Mouse (Mus musculus) embryonic facial prominence, embryonic 11.5 days (tissue): ENCODE measurements around the gene Rai14. TPM values are rescaled to one million over a fixed set of nuclear protein-coding genes. Genes with fewer than 3 reads are reported as not detected.

ENCODE experiments used
- ATAC-seq: fragments of 200-750 bp; cut with Nextera tagmentation; replicated peaks from 2 replicates; pipeline ENCODE4 v1.8.0; 2017; ENCODE audit warnings: low read depth; ENCODE audit not compliant: insufficient number of reproducible peaks, low FRiP score, low TSS enrichment
- DNase-seq: peaks from one replicate; pipeline ENCODE4 v3.0.0-alpha.2; 2015; ENCODE audit warnings: low spot score
- H3K27ac ChIP-seq: fragments of 300-500 bp; sonication (generic); replicated peaks from 2 replicates; pipeline ENCODE4 v1.5.1; 2014; ENCODE audit warnings: mild to moderate bottlenecking, low read depth, low read length, control low read depth
- H3K27me3 ChIP-seq: fragments of 300-500 bp; sonication (generic); 2 replicates; pipeline ENCODE4 v1.6.1; 2014; ENCODE audit warnings: mild to moderate bottlenecking, low read length, moderate library complexity, mixed read lengths; ENCODE audit not compliant: control insufficient read depth, insufficient read depth
- H3K36me3 ChIP-seq: fragments of 300-500 bp; sonication (generic); replicated peaks from 2 replicates; pipeline ENCODE4 v1.6.1; 2014; ENCODE audit warnings: low read depth, mild to moderate bottlenecking, low read length, moderate library complexity, mixed read lengths; ENCODE audit not compliant: control insufficient read depth, insufficient read depth
- H3K4me1 ChIP-seq: fragments of 300-500 bp; sonication (generic); 2 replicates; pipeline ENCODE4 v1.6.1; 2014; ENCODE audit warnings: low read length, mixed read lengths; ENCODE audit not compliant: control insufficient read depth, insufficient read depth
- H3K4me2 ChIP-seq: fragments of 300-500 bp; sonication (generic); 2 replicates; pipeline ENCODE4 v1.6.1; 2014; ENCODE audit warnings: low read depth, mild to moderate bottlenecking, control low read depth, low read length, moderate library complexity
- H3K4me3 ChIP-seq: fragments of 300-500 bp; sonication (generic); 2 replicates; pipeline ENCODE4 v1.5.1; 2014; ENCODE audit warnings: low read depth, low read length, control low read depth
- H3K9ac ChIP-seq: fragments of 300-500 bp; sonication (generic); replicated peaks from 2 replicates; pipeline ENCODE4 v1.6.1; 2014; ENCODE audit warnings: mild to moderate bottlenecking, control low read depth, low read length
- H3K9me3 ChIP-seq: fragments of 300-500 bp; sonication (generic); replicated peaks from 2 replicates; pipeline ENCODE4 v1.6.1; 2016; ENCODE audit warnings: mild to moderate bottlenecking, low read length, inconsistent platforms, mixed read lengths; ENCODE audit not compliant: control insufficient read depth
- WGBS: fragments of 180-500 bp; shearing (Covaris S2); extraction: QIAGEN DNeasy Blood & Tissue Kit; methylation state at CpG from one replicate; pipeline ENCODE4 v1.1.7; 2014; 5-methylcytosine and 5-hydroxymethylcytosine counted together
- polyA plus RNA-seq: library from polyadenylated mRNA; unstranded; fragments of >200 nt; fragmentation: Nextera tagmentation; extraction: Ambion mirVana; gene quantifications from 2 replicates; pipeline ENCODE4 v1.2.1, GENCODE M21; 2014

Rai14 gene
- polyA plus RNA-seq, 1 experiment from 2014 or later: 92.0 TPM

GRCm38 (mm10) chr15:10594910-10595309, 119.5 kb downstream of the Rai14 start:
- no peak for ATAC-seq
- no peak for DNase-seq
- Histone ChIP-seq H3K4me1 (no peaks in the 10 kb centered on the region; the same call in 1 of the 2 replicates), H3K4me3 (no peak overlapping the region), H3K4me2 (no peak overlapping the region), H3K27me3 (no peaks in the 10 kb centered on the region), H3K9me3 (no peaks in the 10 kb centered on the region), H3K9ac (no peak overlapping the region), H3K27ac (no peak overlapping the region), H3K36me3 (no peaks in the 10 kb centered on the region; the same call in 1 of the 2 replicates)
- 72% methylated on average over 10 of the region's 10 CpGs for WGBS

GRCm38 (mm10) chr15:10593094-10593493, 121.3 kb downstream of the Rai14 start:
- ATAC-seq (no peak), DNase-seq (no peak)
- Histone ChIP-seq H3K9me3 (no peaks in the 10 kb centered on the region), H3K36me3 (peaks cover 2% of the 10 kb centered on the region), H3K4me1 (no peaks in the 10 kb centered on the region; the same call in 1 of the 2 replicates), H3K9ac (no peak overlapping the region), H3K27me3 (no peaks in the 10 kb centered on the region), H3K4me3 (no peak overlapping the region), H3K4me2 (no peak overlapping the region), H3K27ac (no peak overlapping the region)
- 89% methylated on average over 6 of the region's 6 CpGs for WGBS

GRCm38 (mm10) chr15:10586565-10586964, 127.9 kb downstream of the Rai14 start:
- Histone ChIP-seq H3K4me3 (no peak overlapping the region), H3K4me2 (no peak overlapping the region), H3K27ac (no peak overlapping the region), H3K9me3 (no peaks in the 10 kb centered on the region), H3K9ac (no peak overlapping the region), H3K36me3 (peaks cover 6% of the 10 kb centered on the region), H3K4me1 (no peaks in the 10 kb centered on the region), H3K27me3 (no peaks in the 10 kb centered on the region)
- DNase-seq (no peak), ATAC-seq (no peak)
- 80% methylated on average over 2 of the region's 2 CpGs for WGBS

GRCm38 (mm10) chr15:10584359-10585187, 129.9 kb downstream of the Rai14 start:
- peaks cover 6% of the 10 kb centered on the region for H3K36me3 ChIP-seq
- no peak for ATAC-seq

GRCm38 (mm10) chr15:10583408-10583807, 131.0 kb downstream of the Rai14 start:
- ATAC-seq: peak; percentile 76; the same call in 1 of the 2 replicates
- H3K27me3 ChIP-seq: no peaks in the 10 kb centered on the region
- peaks cover 4% of the 10 kb centered on the region; the same call in 1 of the 2 replicates for H3K36me3 ChIP-seq
- 42% methylated on average over 8 of the region's 8 CpGs for WGBS
- no peaks in the 10 kb centered on the region for H3K4me1 ChIP-seq
- H3K4me2 ChIP-seq: no peak overlapping the region
- peak; percentile 83 for DNase-seq
- H3K9me3 ChIP-seq: no peaks in the 10 kb centered on the region
- H3K27ac ChIP-seq: no peak overlapping the region
- H3K4me3 ChIP-seq: no peak overlapping the region
- no peak overlapping the region for H3K9ac ChIP-seq

More at GRCm38 (mm10) chr15:10584359-10585187, 129.9 kb downstream of the Rai14 start:
- H3K27ac ChIP-seq: no peak overlapping the region
- H3K4me3 ChIP-seq: no peak overlapping the region
- H3K4me2 ChIP-seq: no peak overlapping the region
- H3K9me3 ChIP-seq: no peaks in the 10 kb centered on the region
- no peaks in the 10 kb centered on the region for H3K27me3 ChIP-seq
- 86% methylated on average over 10 of the region's 10 CpGs for WGBS
- no peak for DNase-seq
- H3K4me1 ChIP-seq: no peaks in the 10 kb centered on the region
- H3K9ac ChIP-seq: no peak overlapping the region

GRCm38 (mm10) chr15:10579159-10579558, 135.3 kb downstream of the Rai14 start:
- DNase-seq (no peak), ATAC-seq (no peak)
- Histone ChIP-seq H3K9me3 (no peaks in the 10 kb centered on the region), H3K27ac (no peak overlapping the region), H3K36me3 (peaks cover 7% of the 10 kb centered on the region), H3K4me1 (no peaks in the 10 kb centered on the region), H3K4me2 (no peak overlapping the region), H3K4me3 (no peak overlapping the region), H3K9ac (no peak overlapping the region), H3K27me3 (no peaks in the 10 kb centered on the region)
- 90% methylated on average over 3 of the region's 3 CpGs for WGBS

GRCm38 (mm10) chr15:10566486-10566885, 147.9 kb downstream of the Rai14 start:
- no peak for DNase-seq
- Histone ChIP-seq H3K4me1 (no peaks in the 10 kb centered on the region), H3K27me3 (no peaks in the 10 kb centered on the region), H3K4me3 (no peak overlapping the region), H3K36me3 (peaks cover 14% of the 10 kb centered on the region), H3K27ac (no peak overlapping the region), H3K9me3 (no peaks in the 10 kb centered on the region), H3K9ac (no peak overlapping the region), H3K4me2 (no peak overlapping the region)
- WGBS: 87% methylated on average over 7 of the region's 7 CpGs
- no peak for ATAC-seq

- no peak for DNase-seq
- Histone ChIP-seq H3K4me3 (no peak overlapping the region), H3K9me3 (no peaks in the 10 kb centered on the region), H3K27ac (no peak overlapping the region), H3K27me3 (no peaks in the 10 kb centered on the region), H3K4me2 (no peak overlapping the region), H3K36me3 (peaks cover 7% of the 10 kb centered on the region), H3K9ac (no peak overlapping the region), H3K4me1 (no peaks in the 10 kb centered on the region)
- 25% methylated on average over 1 of the region's 1 CpGs for WGBS
- ATAC-seq: no peak
These were observed 150.2 kb downstream of the Rai14 start for GRCm38 (mm10) chr15:10564201-10564600.
